Mouse (Mus musculus): ENCODE measurements around the gene Mlf2. TPM values are rescaled to one million over a fixed set of nuclear protein-coding genes. Genes with fewer than 3 reads are reported as not detected.

Mlf2 gene
- total and polyA plus RNA-seq, 3 experiments: 154 to 340 TPM; not detected in 1

DNA sequence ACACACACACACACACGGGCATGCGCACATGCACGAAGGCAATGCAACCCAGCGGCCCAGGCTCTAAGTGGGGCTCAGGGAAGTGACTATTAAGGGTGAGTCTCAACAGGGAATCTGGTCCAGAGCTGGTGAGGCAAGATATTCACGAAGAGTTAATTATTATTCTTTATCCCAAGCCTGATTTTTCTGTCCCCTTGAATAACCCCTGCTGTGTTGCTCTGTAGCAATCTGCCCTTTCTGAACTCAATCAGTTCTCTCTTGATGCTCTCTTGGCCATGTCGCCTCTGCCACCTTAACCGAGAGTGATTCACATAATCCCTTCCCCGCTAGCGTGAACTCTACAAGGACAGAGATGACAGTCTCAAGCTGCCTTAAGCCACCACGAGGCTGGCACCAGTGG lies 47.8 kb upstream of the Mlf2 start:
- Histone ChIP-seq H3K9me3 (replicated peaks; ENCODE audit: insufficient read depth, low read length) (no peaks in the 10 kb centered on the region), H3K4me1 (ENCODE audit: control insufficient read depth in 1 of 2, insufficient read depth in 2 of 2, low read length in 2 of 2) (no peaks in the 10 kb centered on the region), H3K4me3 (ENCODE audit: control insufficient read depth in 1 of 2, insufficient read depth in 1 of 2, low read depth in 2 of 2, low read length in 2 of 2) (no peak overlapping the region), H3K79me2 (ENCODE audit: control insufficient read depth, insufficient read depth, low read length, poor library complexity) (no peaks in the 10 kb centered on the region), H3K27me3 (ENCODE audit: control insufficient read depth in 1 of 2, insufficient read depth in 2 of 2, low read length in 2 of 2) (peaks cover 8 to 9% of the 10 kb centered on the region in 2 experiments), H3K36me3 (ENCODE audit: control insufficient read depth in 1 of 2, insufficient read depth in 2 of 2, low read length in 2 of 2) (no peaks in the 10 kb centered on the region), H3K9ac (ENCODE audit: control insufficient read depth, low read depth, low read length, poor library complexity, severe bottlenecking) (no peak overlapping the region), H3K27ac (ENCODE audit: control insufficient read depth, low read depth, low read length) (no peak overlapping the region)
- TF ChIP-seq USF1 (IDR thresholded peaks at IDR 0.05; ENCODE audit: low read depth, low read length): no peak
- no peak for DNase-seq (ENCODE audit: low read depth, low spot score)

DNA sequence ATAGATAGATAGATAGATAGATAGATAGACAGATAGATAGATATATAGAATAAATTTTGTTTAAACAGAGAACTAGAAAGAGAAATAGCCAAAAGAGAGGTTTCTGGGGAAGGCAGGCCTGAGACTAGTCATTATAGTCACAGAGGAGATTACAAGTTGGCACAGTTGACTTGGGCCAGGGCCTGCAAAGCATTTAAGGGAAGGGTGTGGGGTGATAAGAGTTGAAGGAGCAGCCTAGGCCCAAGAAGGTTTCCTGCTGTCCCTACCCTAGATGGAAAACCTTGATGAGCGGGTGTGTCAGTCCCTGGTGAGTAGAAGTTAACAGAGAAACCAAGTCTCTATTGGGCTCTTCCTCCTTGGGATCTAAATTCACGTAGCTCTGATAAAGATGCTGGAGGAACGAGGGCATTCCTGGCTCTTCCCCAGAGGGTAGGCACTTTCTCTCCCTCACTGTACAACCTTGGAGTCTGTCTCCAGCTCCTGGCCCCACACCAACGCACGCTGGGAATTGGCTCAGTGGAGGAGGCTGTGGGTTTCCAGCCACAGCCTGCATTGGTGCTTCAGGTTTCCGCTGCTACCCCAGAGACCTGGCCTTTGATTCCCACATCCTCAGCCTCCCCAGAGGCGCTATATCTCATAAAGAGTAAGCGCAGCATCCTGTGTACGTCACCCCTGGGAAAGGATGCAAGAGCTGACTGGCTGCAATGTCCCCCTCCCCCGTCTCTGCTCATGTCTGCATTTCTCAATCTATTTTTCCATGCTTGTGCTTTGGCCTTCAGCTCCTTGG lies 46.3 kb upstream of the Mlf2 start:
- Histone ChIP-seq H3K27ac (ENCODE audit: control insufficient read depth, low read depth, low read length) (no peak overlapping the region), H3K79me2 (ENCODE audit: control insufficient read depth, insufficient read depth, low read length, poor library complexity) (no peaks in the 10 kb centered on the region), H3K9me3 (replicated peaks; ENCODE audit: insufficient read depth, low read length) (no peaks in the 10 kb centered on the region), H3K27me3 (ENCODE audit: control insufficient read depth in 1 of 2, insufficient read depth in 2 of 2, low read length in 2 of 2) (peaks cover 8 to 9% of the 10 kb centered on the region in 2 experiments), H3K9ac (ENCODE audit: control insufficient read depth, low read depth, low read length, poor library complexity, severe bottlenecking) (no peak overlapping the region), H3K4me1 (ENCODE audit: control insufficient read depth in 1 of 2, insufficient read depth in 2 of 2, low read length in 2 of 2) (no peaks in the 10 kb centered on the region), H3K36me3 (ENCODE audit: control insufficient read depth in 1 of 2, insufficient read depth in 2 of 2, low read length in 2 of 2) (no peaks in the 10 kb centered on the region), H3K4me3 (ENCODE audit: control insufficient read depth in 1 of 2, insufficient read depth in 1 of 2, low read depth in 2 of 2, low read length in 2 of 2) (no peak overlapping the region)
- DNase-seq (ENCODE audit: low read depth, low spot score): no peak
- no peak for TF ChIP-seq ZNF384 (IDR thresholded peaks at IDR 0.05; ENCODE audit: low read depth, low read length)
- peak; percentile 18; the same call in 1 of the 2 replicates for TF ChIP-seq GATA1 (IDR thresholded peaks at IDR 0.05; ENCODE audit: low read depth, low read length)

DNA sequence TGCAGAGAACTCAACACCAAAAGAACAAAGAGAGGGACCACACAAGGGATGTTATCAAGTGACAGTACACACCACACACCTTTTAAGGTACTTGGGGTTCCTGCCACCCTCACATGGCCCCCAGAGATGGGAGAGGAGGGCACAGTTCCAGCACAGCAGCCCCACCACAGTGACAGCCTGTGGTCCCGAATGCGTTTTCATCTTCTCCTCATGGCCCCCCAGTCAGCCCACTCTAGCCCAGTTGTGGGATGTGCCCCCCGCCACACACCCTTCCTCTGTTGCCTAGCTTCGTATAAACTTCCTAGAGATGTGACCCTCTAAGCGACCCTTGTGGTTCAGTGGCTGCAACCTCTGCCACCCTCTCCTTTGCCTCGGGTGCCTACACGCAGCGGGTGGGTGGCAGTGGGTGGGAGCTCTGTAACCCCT lies 45.2 kb upstream of the Mlf2 start:
- H3K27me3 ChIP-seq (ENCODE audit: control insufficient read depth in 1 of 2, insufficient read depth in 2 of 2, low read length in 2 of 2): peaks cover 5 to 9% of the 10 kb centered on the region in 2 experiments
- TF ChIP-seq CTCF (IDR thresholded peaks at IDR 0.05 in 2 of 3, conservative IDR thresholded peaks at IDR 0.05 in 1 of 3; ENCODE audit: control insufficient read depth in 1 of 3, insufficient read depth in 1 of 3, low read depth in 2 of 3, low read length in 3 of 3, poor library complexity in 1 of 3, severe bottlenecking in 1 of 3) (no peak), ZC3H11A (IDR thresholded peaks at IDR 0.05; ENCODE audit: low read depth, low read length) (no peak), MEF2A (IDR thresholded peaks at IDR 0.05; ENCODE audit: extremely low read depth, insufficient replicate concordance, low read depth, low read length, poor library complexity, severe bottlenecking) (no peak), GATA1 (IDR thresholded peaks at IDR 0.05; ENCODE audit: low read depth, low read length) (no peak), SIN3A (IDR thresholded peaks at IDR 0.05; ENCODE audit: low read length) (no peak), RCOR1 (IDR thresholded peaks at IDR 0.05; ENCODE audit: low read depth, low read length) (no peak), MAZ (IDR thresholded peaks at IDR 0.05; ENCODE audit: low read depth, low read length) (no peak), ELF1 (IDR thresholded peaks at IDR 0.05; ENCODE audit: low read depth, low read length) (no peak)
- H3K9ac ChIP-seq (ENCODE audit: control insufficient read depth, low read depth, low read length, poor library complexity, severe bottlenecking): no peak overlapping the region
- no peaks in the 10 kb centered on the region for H3K79me2 ChIP-seq (ENCODE audit: control insufficient read depth, insufficient read depth, low read length, poor library complexity)
- no peaks in the 10 kb centered on the region for H3K4me1 ChIP-seq (ENCODE audit: control insufficient read depth in 1 of 2, insufficient read depth in 2 of 2, low read length in 2 of 2)
- no peaks in the 10 kb centered on the region for H3K9me3 ChIP-seq (replicated peaks; ENCODE audit: insufficient read depth, low read length)
- no peaks in the 10 kb centered on the region for H3K36me3 ChIP-seq (ENCODE audit: control insufficient read depth in 1 of 2, insufficient read depth in 2 of 2, low read length in 2 of 2)
- no peak for DNase-seq (ENCODE audit: low read depth, low spot score)
- no peak overlapping the region for H3K4me3 ChIP-seq (ENCODE audit: control insufficient read depth in 1 of 2, insufficient read depth in 1 of 2, low read depth in 2 of 2, low read length in 2 of 2)
- H3K27ac ChIP-seq (ENCODE audit: control insufficient read depth, low read depth, low read length): no peak overlapping the region
